Mouse (Mus musculus): Measurements from ENCODE around the gene Ccn1.

Ccn1 gene

GRCm38 (mm10) chr3:145614362-145615115 is 35.2 kb downstream of the Ccn1 start:
- DNase-seq, result no peak

GRCm38 (mm10) chr3:145613234-145613633 is 36.5 kb downstream of the Ccn1 start:
- no peak for DNase-seq

- peak; percentile 18 for DNase-seq
Observed at GRCm38 (mm10) chr3:145612662-145613061, 37.1 kb downstream of the Ccn1 start.

- no peak for DNase-seq
Observed at GRCm38 (mm10) chr3:145608320-145608719, 41.5 kb downstream of the Ccn1 start.

DNA sequence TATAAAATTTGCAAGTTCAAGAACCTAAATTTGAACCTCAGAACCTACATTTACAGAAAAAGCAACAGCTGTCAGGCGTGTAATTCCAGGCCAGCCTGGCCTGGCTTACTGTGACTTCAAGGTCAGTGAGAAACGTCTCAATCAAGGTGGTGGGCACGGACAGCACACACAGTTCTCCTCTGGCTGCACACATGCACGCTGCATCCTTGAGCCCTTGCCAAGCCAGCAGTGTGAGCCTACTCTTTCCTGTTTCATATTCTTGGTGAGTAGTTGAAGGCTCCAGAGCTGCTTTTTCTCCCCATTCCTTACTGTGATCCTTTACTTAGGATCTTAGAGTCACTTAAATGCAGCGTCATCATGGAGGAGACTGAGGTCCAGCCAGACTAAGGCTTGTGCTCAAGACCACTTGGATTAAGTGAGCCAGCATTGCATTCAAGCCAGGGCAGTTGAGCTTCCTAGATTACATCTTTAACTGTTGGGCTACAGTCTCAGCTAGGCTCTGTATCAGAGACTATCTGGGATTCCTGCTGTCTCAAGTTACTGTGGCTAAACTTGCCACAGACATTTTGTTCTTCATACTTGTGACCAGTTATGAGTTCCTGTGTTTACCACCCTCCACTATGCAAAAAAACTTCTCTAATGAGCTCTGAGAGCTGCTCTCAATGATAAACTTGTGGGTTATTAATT is 44.2 kb downstream of the Ccn1 start:
- DNase-seq, result no peak

- no peak for DNase-seq
Observed at GRCm38 (mm10) chr3:145602410-145603206, 47.2 kb downstream of the Ccn1 start.

- DNase-seq, result no peak
Observed at GRCm38 (mm10) chr3:145601345-145601744, 48.4 kb downstream of the Ccn1 start.

DNA sequence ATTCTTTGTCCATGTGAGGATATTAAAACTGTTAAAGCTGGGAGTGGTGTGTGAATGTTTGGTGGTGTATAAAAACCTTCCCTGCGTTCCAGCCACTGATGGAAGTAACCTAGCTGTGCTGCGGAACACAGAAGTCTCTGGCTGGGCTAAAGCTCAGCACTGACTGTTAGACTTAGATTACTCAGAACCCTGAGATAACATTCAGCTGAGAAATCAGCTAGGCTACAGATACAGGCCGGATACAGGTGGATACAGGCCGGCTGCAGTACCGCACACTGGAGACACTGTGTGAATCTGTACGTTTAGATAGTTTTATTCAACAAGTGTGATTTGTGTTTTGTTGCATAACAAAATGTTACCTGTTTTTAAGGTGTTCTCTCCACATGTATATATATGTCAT is 49.0 kb downstream of the Ccn1 start:
- DNase-seq, result no peak

GRCm38 (mm10) chr3:145599059-145599458 is 50.7 kb downstream of the Ccn1 start:
- no peak for DNase-seq
